Mouse (Mus musculus) erythroblast, embryonic 14.5 days (primary cell): ENCODE results near the gene Prkag3.

ENCODE experiments used
- GATA1 ChIP-seq: IDR thresholded peaks from 2 replicates; pipeline ENCODE4 v1.6.1; 2012; ENCODE audit warnings: low read length, inconsistent platforms, mixed read lengths
- TAL1 ChIP-seq: IDR thresholded peaks from 3 replicates; pipeline ENCODE4 v1.6.1; 2012; ENCODE audit warnings: low read length, inconsistent platforms, mixed read lengths

GRCm38 (mm10) chr1:74753266-74753974 is 4.4 kb upstream of the Prkag3 start:
- no peak for TF ChIP-seq GATA1
- TF ChIP-seq TAL1 = no peak
